In the genomic region with DNA sequence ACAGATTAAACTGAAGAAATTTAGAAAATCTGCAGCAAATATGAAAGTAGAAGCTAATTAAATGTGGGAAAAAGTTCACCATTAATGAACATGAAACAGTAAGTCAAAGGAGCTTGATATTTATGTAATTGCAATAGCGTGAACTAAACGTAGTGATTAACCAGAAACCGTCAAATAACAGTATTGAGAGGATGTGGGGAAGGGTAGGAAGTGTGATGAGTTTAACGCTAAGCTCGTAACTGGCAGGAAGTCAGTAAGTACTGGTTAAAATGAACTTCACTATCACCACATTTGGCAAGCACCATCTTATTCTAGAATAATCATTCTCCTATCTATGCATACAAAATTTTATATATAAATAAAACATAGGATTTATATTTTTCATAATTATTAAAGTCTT, we compare ENCODE assay signal across 29 mouse cellular contexts. TPM values are rescaled to one million over a fixed set of nuclear protein-coding genes. Genes with fewer than 3 reads are reported as not detected.
DNase-seq lines count a peak whose midpoint lies in the region; ATAC-seq lines count a peak whose summit lies in the region.
"Had no signal": no experiment of that assay in that cellular context is flagged by ENCODE, and none has a peak within 500 bp of the region (broad histone marks: within the 10 kb centered on the region; RNA-seq: fewer than 3 reads in every experiment).

No protein-coding gene starts in this region.

- no peak for DNase-seq in liver
- peak; percentile 69 for DNase-seq in CD4-positive, CD25-positive, alpha-beta regulatory T cell, adult 2 months (ENCODE audit: low read depth, low spot score)
- DNase-seq in frontal cortex, postnatal 10 days (ENCODE audit: low spot score in 2 of 2), result no peak
- DNase-seq: adrenal gland, postnatal 14 days; cerebellum, adult 9-10 months; forebrain, postnatal 0 days; gastrocnemius, postnatal 36 days; heart, postnatal 4 days; kidney, adult 8-10 months; kidney, postnatal 10 days; liver, embryonic 13.5 days; lung, embryonic 14.5 days; thymus, adult 2 months had no signal

- H3K4me2 ChIP-seq in liver, embryonic 12.5 days, result no peak overlapping the region
- no peak overlapping the region for H3K4me2 ChIP-seq in forebrain, embryonic 13.5 days
- no peak overlapping the region for H3K4me2 ChIP-seq in heart, embryonic 11.5 days
- H3K4me2 ChIP-seq: hindbrain, embryonic 14.5 days; intestine, embryonic 15.5 days; liver, embryonic 13.5 days; lung, embryonic 14.5 days; midbrain, embryonic 12.5 days; neural tube, embryonic 12.5 days had no signal

- H3K4me1 ChIP-seq in liver, embryonic 12.5 days, result peaks cover 25% of the 10 kb centered on the region
- H3K4me1 ChIP-seq in forebrain, embryonic 13.5 days, result 0 out of 2 replicates have a peak, but pooled peaks cover 3% of the 10 kb centered on the region
- peaks cover 7% of the 10 kb centered on the region; the same call in 1 of the 2 replicates for H3K4me1 ChIP-seq in heart, embryonic 11.5 days (ENCODE audit: control insufficient read depth, insufficient read depth, low read length)
- H3K4me1 ChIP-seq: embryonic facial prominence, embryonic 10.5 days; forebrain, embryonic 10.5 days; intestine, embryonic 15.5 days; midbrain, embryonic 12.5 days; neural tube, embryonic 12.5 days had no signal

- 39% methylated on average over 5 of the region's 5 CpGs for WGBS in liver, embryonic 12.5 days (ENCODE audit: insufficient replicate concordance)
- 84% methylated on average over 5 of the region's 5 CpGs for WGBS in forebrain, embryonic 13.5 days
- WGBS in heart, embryonic 11.5 days (ENCODE audit: insufficient replicate concordance), result 76% methylated on average over 5 of the region's 5 CpGs

- ATAC-seq in liver, embryonic 12.5 days, result no peak
- ATAC-seq in common myeloid progenitor, adult 5-6 weeks (replicated peaks; ENCODE audit: low read depth, poor library complexity, severe bottlenecking), result peak; percentile 54
- 0 out of 2 replicates have a peak, but pooled peaks have one; percentile 30 for ATAC-seq in monocyte, adult 5-6 weeks (replicated peaks; ENCODE audit: insufficient number of reproducible peaks, low FRiP score, low TSS enrichment, poor library complexity, severe bottlenecking)
- ATAC-seq in forebrain, embryonic 13.5 days, result no peak
- no peak for ATAC-seq in heart, embryonic 11.5 days (replicated peaks; ENCODE audit: insufficient number of reproducible peaks, low FRiP score, low TSS enrichment)
- ATAC-seq: forebrain, postnatal 0 days; intestine, embryonic 15.5 days had no signal

- no peaks in the 10 kb centered on the region for H3K27me3 ChIP-seq in liver, embryonic 12.5 days (replicated peaks)
- no peaks in the 10 kb centered on the region for H3K27me3 ChIP-seq in forebrain, embryonic 13.5 days
- no peaks in the 10 kb centered on the region for H3K27me3 ChIP-seq in heart, embryonic 11.5 days (ENCODE audit: control insufficient read depth, insufficient read depth, low read length)
- H3K27me3 ChIP-seq: CH12.LX; intestine, embryonic 15.5 days; liver, embryonic 13.5 days; midbrain, embryonic 12.5 days; neural tube, embryonic 12.5 days had no signal

- H3K9me3 ChIP-seq in liver, embryonic 12.5 days (replicated peaks), result no peaks in the 10 kb centered on the region
- H3K9me3 ChIP-seq in forebrain, embryonic 13.5 days (replicated peaks), result no peaks in the 10 kb centered on the region
- H3K9me3 ChIP-seq in heart, embryonic 11.5 days (replicated peaks; ENCODE audit: control insufficient read depth, low read length), result no peaks in the 10 kb centered on the region
- H3K9me3 ChIP-seq: embryonic facial prominence, embryonic 10.5 days; forebrain, embryonic 10.5 days; G1E; intestine, embryonic 15.5 days; liver, embryonic 13.5 days; midbrain, embryonic 12.5 days; neural tube, embryonic 12.5 days had no signal

- no peak overlapping the region for H3K4me3 ChIP-seq in liver, embryonic 12.5 days
- H3K4me3 ChIP-seq in forebrain, embryonic 13.5 days, result no peak overlapping the region
- no peak overlapping the region for H3K4me3 ChIP-seq in heart, embryonic 11.5 days (ENCODE audit: low read depth, low read length)
- H3K4me3 ChIP-seq: embryonic facial prominence, embryonic 10.5 days; forebrain, embryonic 10.5 days; intestine, embryonic 15.5 days; liver, embryonic 13.5 days; midbrain, embryonic 12.5 days; neural tube, embryonic 12.5 days had no signal

- H3K9ac ChIP-seq in liver, embryonic 12.5 days, result no peak overlapping the region
- H3K9ac ChIP-seq in forebrain, embryonic 13.5 days, result no peak overlapping the region
- H3K9ac ChIP-seq in heart, embryonic 11.5 days (ENCODE audit: low read depth, low read length), result no peak overlapping the region
- H3K9ac ChIP-seq: forebrain, postnatal 0 days; hindbrain, embryonic 14.5 days; intestine, embryonic 15.5 days; liver, embryonic 13.5 days; lung, embryonic 14.5 days; midbrain, embryonic 12.5 days; neural tube, embryonic 12.5 days had no signal

- H3K36me3 ChIP-seq in liver, embryonic 12.5 days, result no peaks in the 10 kb centered on the region
- H3K36me3 ChIP-seq in forebrain, embryonic 13.5 days (ENCODE audit: poor library complexity, severe bottlenecking), result no peaks in the 10 kb centered on the region
- H3K36me3 ChIP-seq in heart, embryonic 11.5 days (ENCODE audit: control insufficient read depth, insufficient read depth, low read length), result no peaks in the 10 kb centered on the region
- H3K36me3 ChIP-seq: embryonic facial prominence, embryonic 10.5 days; forebrain, embryonic 10.5 days; G1E; intestine, embryonic 15.5 days; liver, embryonic 13.5 days; midbrain, embryonic 12.5 days; neural tube, embryonic 12.5 days had no signal

- H3K27ac ChIP-seq in liver, embryonic 12.5 days, result 0 out of 2 replicates have a peak overlapping the region, but pooled peaks have one; percentile 36
- H3K27ac ChIP-seq in forebrain, embryonic 13.5 days, result no peak overlapping the region
- H3K27ac ChIP-seq in heart, embryonic 11.5 days (ENCODE audit: low read depth, low read length), result no peak overlapping the region
- H3K27ac ChIP-seq: embryonic facial prominence, embryonic 10.5 days; forebrain, embryonic 10.5 days; hindbrain, embryonic 14.5 days; intestine, embryonic 15.5 days; liver, embryonic 13.5 days; midbrain, embryonic 12.5 days; neural tube, embryonic 12.5 days had no signal

RNA-seq across cellular contexts. Expression of gene Ccr3, which starts 17.2 kb away (rescaled TPM):
- 0.05 TPM in 1 of 2 replicates, not detected in the other for polyA plus RNA-seq in liver, embryonic 12.5 days (2016; fragmentation: Nextera tagmentation; extraction: Ambion mirVana)
- total RNA-seq in common myeloid progenitor, adult 5-6 weeks (2017), result not detected in 2 replicates
- 1.6 to 124 TPM (median 118 TPM) in 3 replicates for total RNA-seq in monocyte, adult 5-6 weeks (2017)
- polyA plus RNA-seq in forebrain, embryonic 13.5 days (2015; fragmentation: Nextera tagmentation; extraction: Ambion mirVana), result not detected in 2 replicates
- not detected in 2 replicates for polyA plus RNA-seq in heart, embryonic 11.5 days (2014; fragmentation: Nextera tagmentation; extraction: Ambion mirVana)
- total RNA-seq: gastrocnemius, postnatal 36 days; heart, postnatal 4 days; layer of hippocampus, adult 18-20 months; layer of hippocampus, postnatal 14 days had no signal
- polyA plus RNA-seq: embryonic facial prominence, embryonic 10.5 days; forebrain, embryonic 10.5 days; forebrain, postnatal 0 days; G1E; hindbrain, embryonic 14.5 days; limb, embryonic 11.5 days; lung, embryonic 14.5 days; neural tube, embryonic 12.5 days had no signal

Comparison
In these comparisons a context has a peak if more than half of its experiments do, and no peak if none do; other contexts are left out.
1. ATAC-seq: peak in common myeloid progenitor, adult 5-6 weeks (single experiment) and monocyte, adult 5-6 weeks (single experiment); none in liver, embryonic 12.5 days (single experiment), forebrain, embryonic 13.5 days (single experiment) and heart, embryonic 11.5 days (single experiment).